Mouse (Mus musculus): ENCODE measurements around the gene Kras. TPM values are rescaled to one million over a fixed set of nuclear protein-coding genes. Genes with fewer than 3 reads are reported as not detected.

Kras gene
- total and polyA plus RNA-seq, 2 experiments from 2014 or later = 36.0 to 80.2 TPM

- Histone ChIP-seq H3K4me2 (ENCODE audit: low read depth, low read length, poor library complexity, severe bottlenecking) (peak overlapping the region; percentile 33), H3K36me3 (ENCODE audit: insufficient read depth, low read length) (no peaks in the 10 kb centered on the region), H3K27me3 (ENCODE audit: insufficient read depth, low read length) (no peaks in the 10 kb centered on the region), H3K9ac (replicated peaks; ENCODE audit: low read length, poor library complexity, severe bottlenecking) (no peak overlapping the region; the same call in 1 of the 2 replicates), H3K27ac (ENCODE audit: low read depth, low read length) (peak overlapping the region; percentile 57; the same call in 1 of the 2 replicates), H3K4me3 (ENCODE audit: low read depth, low read length) (peak overlapping the region; percentile 16; the same call in 1 of the 2 replicates), H3K9me3 (ENCODE audit: low read length) (no peaks in the 10 kb centered on the region), H3K4me1 (ENCODE audit: insufficient read depth, low read length) (no peaks in the 10 kb centered on the region)
- TF ChIP-seq CTCF (IDR thresholded peaks at IDR 0.05) = peak; percentile 61
- 51% methylated on average over 27 of the region's 27 CpGs for WGBS
- DNase-seq (ENCODE audit: low spot score) (peak; percentile 75), ATAC-seq (ENCODE audit: low FRiP score) (peak; percentile 83)
Measured at GRCm38 (mm10) chr6:145187093-145188088, 62.6 kb downstream of the Kras start.

- ATAC-seq (ENCODE audit: low FRiP score) (no peak), DNase-seq (ENCODE audit: low spot score) (no peak)
- Histone ChIP-seq H3K27ac (ENCODE audit: low read depth, low read length) (no peak overlapping the region), H3K9me3 (ENCODE audit: low read length) (no peaks in the 10 kb centered on the region), H3K36me3 (ENCODE audit: insufficient read depth, low read length) (no peaks in the 10 kb centered on the region), H3K4me1 (ENCODE audit: insufficient read depth, low read length) (no peaks in the 10 kb centered on the region), H3K4me2 (ENCODE audit: low read depth, low read length, poor library complexity, severe bottlenecking) (no peak overlapping the region), H3K9ac (replicated peaks; ENCODE audit: low read length, poor library complexity, severe bottlenecking) (no peak overlapping the region), H3K4me3 (ENCODE audit: low read depth, low read length) (no peak overlapping the region), H3K27me3 (ENCODE audit: insufficient read depth, low read length) (no peaks in the 10 kb centered on the region)
- WGBS = 93% methylated on average over 1 of the region's 1 CpGs
- no peak for TF ChIP-seq CTCF (IDR thresholded peaks at IDR 0.05)
Measured at GRCm38 (mm10) chr6:145186096-145186495, 63.9 kb downstream of the Kras start.

- no peaks in the 10 kb centered on the region for H3K36me3 ChIP-seq (ENCODE audit: insufficient read depth, low read length)
- no peak overlapping the region for H3K27ac ChIP-seq (ENCODE audit: low read depth, low read length)
- no peak for TF ChIP-seq CTCF (IDR thresholded peaks at IDR 0.05)
- DNase-seq (ENCODE audit: low spot score) (peak; percentile 28), ATAC-seq (ENCODE audit: low FRiP score) (no peak)
- H3K27me3 ChIP-seq (ENCODE audit: insufficient read depth, low read length) = no peaks in the 10 kb centered on the region; the same call in 1 of the 2 replicates
- no peak overlapping the region for H3K9ac ChIP-seq (replicated peaks; ENCODE audit: low read length, poor library complexity, severe bottlenecking)
- no peak overlapping the region for H3K4me3 ChIP-seq (ENCODE audit: low read depth, low read length)
- no peaks in the 10 kb centered on the region for H3K9me3 ChIP-seq (ENCODE audit: low read length)
- no peak overlapping the region for H3K4me2 ChIP-seq (ENCODE audit: low read depth, low read length, poor library complexity, severe bottlenecking)
- whole genome bisulfite sequencing = 89% methylated on average over 8 of the region's 8 CpGs
- H3K4me1 ChIP-seq (ENCODE audit: insufficient read depth, low read length) = no peaks in the 10 kb centered on the region
Measured at GRCm38 (mm10) chr6:145182044-145182443, 68.0 kb downstream of the Kras start.

GRCm38 (mm10) chr6:145179665-145180064 is 70.4 kb downstream of the Kras start:
- 23% methylated on average over 6 of the region's 6 CpGs for WGBS
- Histone ChIP-seq H3K36me3 (ENCODE audit: insufficient read depth, low read length) (no peaks in the 10 kb centered on the region), H3K4me1 (ENCODE audit: insufficient read depth, low read length) (no peaks in the 10 kb centered on the region), H3K4me2 (ENCODE audit: low read depth, low read length, poor library complexity, severe bottlenecking) (no peak overlapping the region), H3K9ac (replicated peaks; ENCODE audit: low read length, poor library complexity, severe bottlenecking) (no peak overlapping the region), H3K27ac (ENCODE audit: low read depth, low read length) (no peak overlapping the region), H3K4me3 (ENCODE audit: low read depth, low read length) (no peak overlapping the region), H3K27me3 (ENCODE audit: insufficient read depth, low read length) (peaks cover 8% of the 10 kb centered on the region), H3K9me3 (ENCODE audit: low read length) (no peaks in the 10 kb centered on the region)
- DNase-seq (ENCODE audit: low spot score) (peak; percentile 51), ATAC-seq (ENCODE audit: low FRiP score) (no peak)
- peak; percentile 74 for TF ChIP-seq CTCF (IDR thresholded peaks at IDR 0.05)

- Histone ChIP-seq H3K4me2 (ENCODE audit: low read depth, low read length, poor library complexity, severe bottlenecking) (no peak overlapping the region), H3K9me3 (ENCODE audit: low read length) (no peaks in the 10 kb centered on the region), H3K4me3 (ENCODE audit: low read depth, low read length) (no peak overlapping the region), H3K36me3 (ENCODE audit: insufficient read depth, low read length) (no peaks in the 10 kb centered on the region), H3K9ac (replicated peaks; ENCODE audit: low read length, poor library complexity, severe bottlenecking) (no peak overlapping the region), H3K27ac (ENCODE audit: low read depth, low read length) (no peak overlapping the region), H3K4me1 (ENCODE audit: insufficient read depth, low read length) (0 out of 2 replicates have a peak, but pooled peaks cover 5% of the 10 kb centered on the region), H3K27me3 (ENCODE audit: insufficient read depth, low read length) (peaks cover 8% of the 10 kb centered on the region)
- TF ChIP-seq CTCF (IDR thresholded peaks at IDR 0.05) = no peak
- no peak for DNase-seq (ENCODE audit: low spot score)
- ATAC-seq (ENCODE audit: low FRiP score) = no peak
- WGBS = 50% methylated on average over 10 of the region's 10 CpGs
Measured at GRCm38 (mm10) chr6:145176474-145176873, 73.6 kb downstream of the Kras start.

GRCm38 (mm10) chr6:145175571-145175981 is 74.5 kb downstream of the Kras start:
- H3K36me3 ChIP-seq (ENCODE audit: insufficient read depth, low read length) = no peaks in the 10 kb centered on the region
- H3K27me3 ChIP-seq (ENCODE audit: insufficient read depth, low read length) = peaks cover 8% of the 10 kb centered on the region
- DNase-seq (ENCODE audit: low spot score) = no peak
- H3K4me3 ChIP-seq (ENCODE audit: low read depth, low read length) = no peak overlapping the region
- H3K4me2 ChIP-seq (ENCODE audit: low read depth, low read length, poor library complexity, severe bottlenecking) = no peak overlapping the region
- no peaks in the 10 kb centered on the region for H3K9me3 ChIP-seq (ENCODE audit: low read length)
- 35% methylated on average over 9 of the region's 9 CpGs for WGBS
- no peak overlapping the region for H3K27ac ChIP-seq (ENCODE audit: low read depth, low read length)
- H3K4me1 ChIP-seq (ENCODE audit: insufficient read depth, low read length) = 0 out of 2 replicates have a peak, but pooled peaks cover 5% of the 10 kb centered on the region
- ATAC-seq (ENCODE audit: low FRiP score) = no peak
- no peak overlapping the region for H3K9ac ChIP-seq (replicated peaks; ENCODE audit: low read length, poor library complexity, severe bottlenecking)
- no peak for TF ChIP-seq CTCF (IDR thresholded peaks at IDR 0.05)

Data from midbrain, postnatal 0 days (tissue).